Mouse (Mus musculus): ENCODE results near the gene Rfx1.

DNA sequence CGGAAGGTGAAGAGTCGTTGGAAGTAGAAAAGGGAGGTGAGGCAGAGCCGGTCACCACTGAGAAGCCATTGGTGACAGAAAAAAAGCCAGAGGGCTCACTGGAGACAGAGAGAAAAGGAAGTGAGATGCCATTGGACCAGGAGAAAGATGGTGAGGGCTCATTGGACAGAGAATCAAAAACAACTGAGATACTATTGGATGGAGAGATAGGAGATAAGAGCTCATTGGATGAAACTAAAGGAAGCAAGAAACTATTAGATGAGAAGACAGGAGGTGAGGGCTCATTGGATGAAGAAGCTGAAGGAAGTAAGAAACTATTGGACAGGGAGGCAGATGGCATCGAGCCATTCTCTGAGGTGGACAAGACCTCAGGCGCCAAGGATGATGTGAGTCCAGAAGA is 37.4 kb upstream of the Rfx1 start:
- TF ChIP-seq GATA1 (IDR thresholded peaks at IDR 0.05; ENCODE audit: low read length) (no peak), TAL1 (IDR thresholded peaks at IDR 0.05; ENCODE audit: low read length) (no peak)

Data from erythroblast, embryonic 14.5 days (primary cell).